Mouse (Mus musculus) bone marrow macrophage, adult 2 months (primary cell): ENCODE measurements around the gene P2ry13. TPM values are rescaled to one million over a fixed set of nuclear protein-coding genes. Genes with fewer than 3 reads are reported as not detected.

Source experiments
- H3K27ac ChIP-seq: 2 replicates; pipeline ENCODE4 v1.5.1; 2012; ENCODE audit warnings: low read depth, low read length; ENCODE audit not compliant: insufficient read depth
- H3K4me1 ChIP-seq: 2 replicates; pipeline ENCODE4 v1.6.1; 2012; ENCODE audit warnings: low read length; ENCODE audit not compliant: control insufficient read depth, insufficient read depth
- H3K4me3 ChIP-seq: 2 replicates; pipeline ENCODE4 v1.5.1; 2012; ENCODE audit warnings: mild to moderate bottlenecking, low read length, moderate library complexity; ENCODE audit not compliant: insufficient read depth
- CTCF ChIP-seq: IDR thresholded peaks from 2 replicates; pipeline ENCODE4 v1.5.1; 2012; ENCODE audit warnings: low read depth, mild to moderate bottlenecking, low read length, moderate library complexity
- POLR2A ChIP-seq: IDR thresholded peaks from 2 replicates; pipeline ENCODE4 v1.6.1; 2012; ENCODE audit warnings: mild to moderate bottlenecking, low read depth, low read length, borderline replicate concordance
- polyA plus RNA-seq: library from polyadenylated mRNA; stranded (reverse); fragments of >200 nt; gene quantifications from 2 replicates; pipeline ENCODE4 v1.2.4, GENCODE M21; 2012; ENCODE audit not compliant: missing spikeins, insufficient read depth, insufficient read length

The P2ry13 gene
- polyA plus RNA-seq, 1 experiment, result 21.0 TPM

- H3K4me1 ChIP-seq, result peaks cover 53% of the 10 kb centered on the region
- H3K4me3 ChIP-seq, result no peak overlapping the region
- H3K27ac ChIP-seq, result no peak overlapping the region
- no peak for TF ChIP-seq CTCF
- TF ChIP-seq POLR2A, result no peak
Observed at GRCm38 (mm10) chr3:59203802-59204520, 6.7 kb downstream of the P2ry13 start.

GRCm38 (mm10) chr3:59197329-59197948, 13.2 kb downstream of the P2ry13 start:
- Histone ChIP-seq H3K4me1 (peaks cover 5% of the 10 kb centered on the region), H3K4me3 (no peak overlapping the region), H3K27ac (no peak overlapping the region)
- no peak for TF ChIP-seq POLR2A
- no peak for TF ChIP-seq CTCF

GRCm38 (mm10) chr3:59194938-59195337, 15.7 kb downstream of the P2ry13 start, which contains the start of gene Gpr87:
Gene Gpr87 (minus strand): TSS chr3:59195104.
- Histone ChIP-seq H3K4me3 (no peak within 1 kb of the TSS), H3K27ac (no peak within 1 kb of the TSS), H3K4me1 (no peaks in the 10 kb centered on the region)
- TF ChIP-seq CTCF, result no peak

- TF ChIP-seq POLR2A (no peak), CTCF (no peak)
- Histone ChIP-seq H3K4me1 (no peaks in the 10 kb centered on the region), H3K4me3 (no peak overlapping the region)
Observed at GRCm38 (mm10) chr3:59194099-59194498, 16.6 kb downstream of the P2ry13 start.

GRCm38 (mm10) chr3:59191674-59192073, 19.0 kb downstream of the P2ry13 start:
- Histone ChIP-seq H3K4me3 (no peak overlapping the region), H3K27ac (no peak overlapping the region), H3K4me1 (no peaks in the 10 kb centered on the region)
- no peak for TF ChIP-seq POLR2A
- TF ChIP-seq CTCF, result no peak

More at GRCm38 (mm10) chr3:59194099-59194498, 16.6 kb downstream of the P2ry13 start:
- no peak overlapping the region for H3K27ac ChIP-seq

GRCm38 (mm10) chr3:59187336-59187735, 23.3 kb downstream of the P2ry13 start:
- no peak for TF ChIP-seq CTCF
- TF ChIP-seq POLR2A, result no peak
- no peak overlapping the region for H3K27ac ChIP-seq
- H3K4me3 ChIP-seq, result no peak overlapping the region
- no peaks in the 10 kb centered on the region for H3K4me1 ChIP-seq

- Histone ChIP-seq H3K4me3 (no peak overlapping the region), H3K4me1 (no peaks in the 10 kb centered on the region), H3K27ac (no peak overlapping the region)
- TF ChIP-seq CTCF, result no peak
- TF ChIP-seq POLR2A, result no peak
Observed at GRCm38 (mm10) chr3:59185662-59186061, 25.0 kb downstream of the P2ry13 start.

- TF ChIP-seq CTCF (no peak), POLR2A (no peak)
- H3K4me1 ChIP-seq, result peaks cover 6% of the 10 kb centered on the region
- no peak overlapping the region for H3K4me3 ChIP-seq
- no peak overlapping the region for H3K27ac ChIP-seq
Observed at GRCm38 (mm10) chr3:59182129-59182528, 28.6 kb downstream of the P2ry13 start.

- no peak for TF ChIP-seq CTCF
- no peak for TF ChIP-seq POLR2A
- peaks cover 6% of the 10 kb centered on the region for H3K4me1 ChIP-seq
- H3K4me3 ChIP-seq, result no peak overlapping the region
Observed at GRCm38 (mm10) chr3:59181134-59181533, 29.5 kb downstream of the P2ry13 start.

GRCm38 (mm10) chr3:59176871-59177270, 33.8 kb downstream of the P2ry13 start:
- Histone ChIP-seq H3K4me1 (peaks cover 6% of the 10 kb centered on the region), H3K4me3 (no peak overlapping the region), H3K27ac (no peak overlapping the region)
- no peak for TF ChIP-seq POLR2A
- TF ChIP-seq CTCF, result no peak

More at GRCm38 (mm10) chr3:59181134-59181533, 29.5 kb downstream of the P2ry13 start:
- no peak overlapping the region for H3K27ac ChIP-seq
